Mouse (Mus musculus): ENCODE measurements around the gene Hoxb9.

The Hoxb9 gene

GRCm38 (mm10) chr11:96267021-96267920, 4.0 kb upstream of the Hoxb9 start:
- no peak for DNase-seq (ENCODE audit: low spot score)

GRCm38 (mm10) chr11:96268031-96268745, 3.1 kb upstream of the Hoxb9 start:
- no peak for DNase-seq (ENCODE audit: low spot score)

DNA sequence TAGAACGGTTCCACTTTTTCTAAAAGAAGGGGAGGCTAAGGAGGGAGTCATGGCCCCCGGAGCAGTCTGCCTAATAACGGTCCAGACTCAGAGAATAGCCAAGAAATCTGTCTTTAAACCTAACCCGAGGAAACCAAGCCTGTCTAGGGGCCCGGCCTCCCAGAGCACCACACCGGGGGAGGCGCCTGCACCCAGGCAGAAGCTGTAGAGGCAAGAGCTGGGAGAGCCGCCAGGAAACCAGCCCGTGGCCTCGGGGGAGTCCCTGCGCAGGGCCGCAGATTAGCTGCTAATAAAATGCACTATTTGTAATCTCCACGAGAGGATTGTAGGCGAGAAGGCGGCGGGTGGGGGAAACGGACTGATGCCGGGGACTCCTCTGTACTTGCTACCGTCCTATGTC, 1.4 kb upstream of the Hoxb9 start:
- DNase-seq (ENCODE audit: low spot score) = peak; percentile 86

- DNase-seq (ENCODE audit: low spot score) = no peak
These were observed 319 bp downstream of the Hoxb9 start for GRCm38 (mm10) chr11:96271541-96272011.

GRCm38 (mm10) chr11:96272024-96272921, 1.0 kb downstream of the Hoxb9 start:
- no peak for DNase-seq (ENCODE audit: low spot score)

- no peak for DNase-seq (ENCODE audit: low spot score)
These were observed 3.2 kb downstream of the Hoxb9 start for GRCm38 (mm10) chr11:96274428-96274827.

DNA sequence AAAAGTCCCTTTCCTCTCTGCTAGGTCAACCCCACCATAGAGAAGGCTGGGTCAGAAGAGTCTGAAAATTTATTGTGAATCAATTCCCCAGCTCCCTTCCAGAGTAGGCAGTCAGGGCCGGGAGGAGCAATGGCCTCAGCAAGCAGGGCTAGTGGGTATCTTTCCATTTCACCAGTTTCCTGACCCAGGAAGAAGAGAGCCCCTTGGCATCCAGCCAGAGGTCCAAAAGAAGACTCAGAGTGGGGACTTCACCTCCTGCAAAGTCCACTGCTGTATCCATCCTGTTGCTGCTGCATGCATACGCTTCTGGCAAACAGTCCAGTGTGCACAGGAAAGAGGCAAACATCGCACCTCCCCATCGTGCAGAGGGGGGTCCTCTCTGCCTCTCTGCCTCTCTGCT, 4.6 kb downstream of the Hoxb9 start:
- DNase-seq (ENCODE audit: low spot score) = no peak

DNA sequence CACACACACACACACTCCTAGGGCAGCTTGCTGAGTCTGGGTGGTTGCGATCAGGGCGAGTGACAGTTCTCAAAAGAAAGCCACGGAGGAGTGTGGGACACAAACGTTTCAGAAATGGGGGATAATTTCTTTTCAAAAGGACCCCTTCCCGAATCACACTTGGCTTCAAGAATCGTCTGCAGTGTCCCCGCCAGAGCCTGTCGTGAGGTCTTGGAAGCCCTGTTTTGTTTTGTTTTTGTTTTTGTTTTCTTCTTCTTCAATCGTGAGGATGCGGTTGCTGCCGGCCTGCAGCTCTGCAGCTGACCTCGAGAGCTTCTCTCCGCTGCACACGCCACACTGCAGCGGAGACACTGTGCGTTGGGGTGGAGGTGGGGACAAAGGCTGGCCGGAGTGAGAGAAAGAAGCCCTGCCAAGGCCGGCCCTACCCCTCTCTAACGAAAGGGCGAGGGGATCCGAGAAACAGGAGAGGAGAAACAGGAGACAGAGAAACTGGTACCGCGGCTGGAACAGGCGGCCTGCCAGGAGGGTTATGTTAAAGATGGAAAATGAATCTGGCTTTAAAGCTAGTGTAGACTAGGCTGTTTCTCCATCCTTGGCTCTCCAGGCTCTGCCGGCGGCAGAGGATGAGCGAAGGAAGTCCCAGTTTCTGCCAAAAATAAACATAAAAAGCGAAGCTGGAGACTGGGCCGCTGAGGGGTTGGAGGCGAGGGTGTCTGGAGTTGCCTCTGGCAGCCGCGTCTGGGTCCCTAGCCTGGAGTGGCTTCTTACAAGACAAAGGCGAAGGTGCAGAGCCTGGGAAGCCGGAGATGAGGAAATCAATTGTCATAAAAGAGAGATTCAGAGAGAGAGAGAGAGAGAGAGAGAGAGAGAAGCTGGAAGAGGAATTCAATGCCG, 6.1 kb downstream of the Hoxb9 start:
- no peak for DNase-seq (ENCODE audit: low spot score)

GRCm38 (mm10) chr11:96278324-96278723, 7.1 kb downstream of the Hoxb9 start:
- no peak for DNase-seq (ENCODE audit: low spot score)

DNA sequence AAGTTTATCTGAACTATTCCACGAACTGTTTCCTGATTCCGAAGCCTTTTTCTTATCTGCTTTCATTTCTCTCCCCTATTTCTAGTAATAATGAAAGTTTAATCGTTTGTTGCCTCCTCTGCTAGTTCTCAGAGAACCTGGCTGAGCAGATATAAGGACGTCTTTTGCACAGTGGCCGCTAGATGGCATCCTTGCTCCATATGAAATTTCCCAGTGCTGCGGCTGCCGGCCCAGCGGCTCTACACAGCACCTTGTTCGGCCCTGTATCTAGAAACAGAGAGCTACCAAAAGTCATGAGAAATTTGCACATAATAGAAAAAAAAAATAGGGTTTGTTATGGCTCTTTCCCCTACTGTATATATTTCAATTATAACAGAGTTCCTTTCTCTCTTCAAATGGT, 7.5 kb downstream of the Hoxb9 start:
- peak; percentile 75 for DNase-seq (ENCODE audit: low spot score)

DNA sequence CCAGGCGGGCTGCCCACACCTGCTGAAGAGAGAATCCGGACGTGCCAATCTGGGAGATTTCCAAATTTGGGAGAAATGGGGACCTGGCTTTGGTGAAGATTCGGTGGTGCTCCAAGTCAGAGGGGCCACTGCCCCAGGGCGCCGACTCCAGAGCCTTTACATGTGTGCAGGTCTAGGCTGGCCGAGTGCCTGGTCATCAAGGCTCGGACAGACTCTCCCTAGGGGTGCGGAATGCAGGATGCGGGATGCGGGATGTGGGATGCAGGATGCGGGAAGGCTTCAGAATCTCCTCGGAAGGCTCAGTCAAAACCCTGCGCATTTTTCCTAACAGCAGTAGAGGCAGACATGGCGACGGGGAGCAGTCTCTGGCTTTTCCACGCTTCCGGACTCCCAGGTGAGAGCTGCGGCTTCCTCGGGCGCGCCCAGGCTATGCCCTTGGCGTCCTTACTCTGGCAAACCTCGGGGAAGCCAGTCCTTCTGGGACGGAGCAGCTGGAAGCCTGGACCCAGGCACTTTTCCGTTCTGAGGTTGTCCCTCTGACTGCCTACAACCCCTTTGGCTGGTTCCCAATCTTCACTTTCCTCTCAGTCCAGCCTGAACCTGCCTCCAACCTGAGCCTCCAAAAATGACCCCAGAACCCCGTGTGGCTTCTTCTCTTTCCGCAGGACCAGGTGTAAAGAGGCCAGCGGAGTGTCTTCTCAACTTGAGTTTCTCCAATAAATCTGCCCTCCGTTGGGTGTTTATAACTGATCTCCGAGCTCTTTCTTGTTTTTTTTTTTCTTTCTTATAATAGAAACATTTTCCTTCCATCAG, 8.4 kb downstream of the Hoxb9 start:
- no peak for DNase-seq (ENCODE audit: low spot score)

- DNase-seq (ENCODE audit: low spot score) = no peak
These were observed 9.4 kb downstream of the Hoxb9 start for GRCm38 (mm10) chr11:96280399-96281378.

- no peak for DNase-seq (ENCODE audit: low spot score)
These were observed 10.1 kb downstream of the Hoxb9 start for GRCm38 (mm10) chr11:96281396-96281795.

- DNase-seq (ENCODE audit: low spot score) = no peak
These were observed 10.8 kb downstream of the Hoxb9 start, which contains the start of gene Hoxb8 for GRCm38 (mm10) chr11:96281855-96282570. TSS of gene Hoxb8 (plus strand) at chr11:96281905.

GRCm38 (mm10) chr11:96282795-96283430, 11.7 kb downstream of the Hoxb9 start:
- DNase-seq (ENCODE audit: low spot score) = no peak

- no peak for DNase-seq (ENCODE audit: low spot score)
These were observed 12.9 kb downstream of the Hoxb9 start for GRCm38 (mm10) chr11:96284041-96284749.

Measured in testis, postnatal 14 days (tissue).